Mouse (Mus musculus) E14TG2a.4 (cell line): ENCODE results near the gene Zbtb37.
"Not testable (repeated sequence)": the region's sequence is repeated elsewhere in the genome, so short reads cannot be mapped to it uniquely, and the experiment has no call there.

Experiments
- H3K27me3 ChIP-seq: 2 replicates; pipeline ENCODE4 v1.6.1; 2014; ENCODE audit warnings: low read length, control low read depth; ENCODE audit not compliant: insufficient read depth
- H3K36me3 ChIP-seq: 2 replicates; pipeline ENCODE4 v1.6.1; 2014; ENCODE audit warnings: low read length, control low read depth; ENCODE audit not compliant: insufficient read depth
- H3K4me1 ChIP-seq: replicated peaks from 2 replicates; pipeline ENCODE4 v1.6.1; 2014; ENCODE audit warnings: low read depth, low read length, control low read depth
- H3K4me3 ChIP-seq: replicated peaks from 2 replicates; pipeline ENCODE4 v1.5.1; 2014; ENCODE audit warnings: mild to moderate bottlenecking, low read length
- H3K9me3 ChIP-seq: 2 replicates; pipeline ENCODE4 v1.6.1; 2014; ENCODE audit warnings: low read length, control low read depth
- CTCF ChIP-seq: conservative IDR thresholded peaks from 2 replicates; pipeline ENCODE4 v1.5.1; 2014; ENCODE audit warnings: low read length
- NANOG ChIP-seq: IDR thresholded peaks from 2 replicates; pipeline ENCODE4 v1.6.1; 2014; ENCODE audit warnings: borderline replicate concordance, low read length, mixed read lengths
- POU5F1 ChIP-seq: IDR thresholded peaks from 2 replicates; pipeline ENCODE4 v1.6.1; 2014; ENCODE audit warnings: low read length, borderline replicate concordance

The Zbtb37 gene

DNA sequence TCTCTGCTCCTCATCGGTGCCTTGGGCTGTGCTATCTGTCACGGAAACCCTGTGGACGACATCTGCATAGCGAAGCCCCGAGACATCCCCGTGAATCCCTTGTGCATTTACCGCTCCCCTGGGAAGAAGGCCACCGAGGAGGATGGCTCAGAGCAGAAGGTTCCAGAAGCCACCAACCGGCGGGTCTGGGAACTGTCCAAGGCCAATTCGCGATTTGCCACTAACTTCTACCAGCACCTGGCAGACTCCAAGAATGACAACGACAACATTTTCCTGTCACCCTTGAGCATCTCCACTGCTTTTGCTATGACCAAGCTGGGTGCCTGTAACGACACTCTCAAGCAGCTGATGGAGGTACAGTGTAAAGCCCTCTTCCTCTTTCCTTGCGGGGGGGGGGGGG, 45.3 kb downstream of the Zbtb37 start:
- Histone ChIP-seq H3K9me3 (no peaks in the 10 kb centered on the region), H3K4me3 (no peak overlapping the region), H3K4me1 (peaks cover 3% of the 10 kb centered on the region), H3K27me3 (no peaks in the 10 kb centered on the region; the same call in 1 of the 2 replicates), H3K36me3 (no peaks in the 10 kb centered on the region)
- TF ChIP-seq POU5F1, result no peak
- TF ChIP-seq NANOG, result no peak

DNA sequence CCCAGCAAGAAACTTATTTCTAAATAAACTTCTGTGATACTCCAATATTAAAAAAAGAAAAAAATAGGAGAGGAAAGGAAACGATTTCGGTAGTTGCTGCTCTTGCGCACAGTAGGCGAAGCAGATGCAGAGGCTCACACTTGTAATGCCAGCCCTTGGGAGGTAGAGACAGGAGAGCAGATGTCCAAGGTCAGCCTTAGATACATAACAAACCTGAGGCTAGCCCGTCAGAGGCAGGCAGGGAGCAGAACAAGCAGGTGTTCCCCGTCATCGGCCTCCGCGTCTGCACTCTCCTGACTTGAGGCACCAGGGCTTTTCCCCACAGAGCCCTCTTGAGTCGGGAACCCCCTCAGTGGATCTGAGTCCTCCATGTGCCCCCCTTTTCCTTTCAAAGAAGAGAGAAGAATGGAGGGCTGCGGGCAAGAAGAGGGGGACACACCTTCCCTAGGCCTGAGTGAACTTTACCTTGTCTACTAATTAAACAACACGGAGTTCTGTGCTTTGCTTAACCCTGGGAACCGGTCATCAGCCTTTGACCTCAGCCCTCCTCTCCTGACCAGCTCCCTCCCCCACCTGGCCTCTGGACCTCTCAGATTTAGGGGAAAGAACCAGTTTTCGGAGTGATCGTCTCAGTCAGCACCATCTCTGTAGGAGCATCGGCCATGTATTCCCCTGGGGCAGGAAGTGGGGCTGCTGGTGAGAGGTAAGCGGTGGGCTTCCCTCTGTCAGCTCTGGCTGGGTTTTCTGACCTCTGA, 47.6 kb downstream of the Zbtb37 start:
- Histone ChIP-seq H3K4me1 (no peaks in the 10 kb centered on the region; the same call in 1 of the 2 replicates), H3K4me3 (no peak overlapping the region), H3K27me3 (no peaks in the 10 kb centered on the region; the same call in 1 of the 2 replicates), H3K9me3 (no peaks in the 10 kb centered on the region), H3K36me3 (no peaks in the 10 kb centered on the region)
- TF ChIP-seq POU5F1 (no peak), CTCF (no peak), NANOG (no peak)

GRCm38 (mm10) chr1:160985477-160985876, 49.2 kb downstream of the Zbtb37 start:
- no peak for TF ChIP-seq NANOG
- TF ChIP-seq CTCF, result no peak
- no peak for TF ChIP-seq POU5F1

GRCm38 (mm10) chr1:160984731-160985130, 49.9 kb downstream of the Zbtb37 start:
- not testable (repeated sequence) for H3K27me3 ChIP-seq, H3K36me3 ChIP-seq, H3K4me1 ChIP-seq, H3K9me3 ChIP-seq, H3K4me3 ChIP-seq

More at GRCm38 (mm10) chr1:160985477-160985876, 49.2 kb downstream of the Zbtb37 start:
- Histone ChIP-seq H3K9me3 (no peaks in the 10 kb centered on the region), H3K27me3 (no peaks in the 10 kb centered on the region; the same call in 1 of the 2 replicates), H3K4me3 (no peak overlapping the region), H3K36me3 (no peaks in the 10 kb centered on the region), H3K4me1 (no peaks in the 10 kb centered on the region; the same call in 1 of the 2 replicates)

GRCm38 (mm10) chr1:160982887-160983286, 51.8 kb downstream of the Zbtb37 start:
- no peaks in the 10 kb centered on the region; the same call in 1 of the 2 replicates for H3K4me1 ChIP-seq
- no peaks in the 10 kb centered on the region for H3K36me3 ChIP-seq
- H3K4me3 ChIP-seq, result no peak overlapping the region
- TF ChIP-seq NANOG (no peak), POU5F1 (no peak), CTCF (no peak)
- no peaks in the 10 kb centered on the region for H3K9me3 ChIP-seq
- H3K27me3 ChIP-seq, result no peaks in the 10 kb centered on the region; the same call in 1 of the 2 replicates

DNA sequence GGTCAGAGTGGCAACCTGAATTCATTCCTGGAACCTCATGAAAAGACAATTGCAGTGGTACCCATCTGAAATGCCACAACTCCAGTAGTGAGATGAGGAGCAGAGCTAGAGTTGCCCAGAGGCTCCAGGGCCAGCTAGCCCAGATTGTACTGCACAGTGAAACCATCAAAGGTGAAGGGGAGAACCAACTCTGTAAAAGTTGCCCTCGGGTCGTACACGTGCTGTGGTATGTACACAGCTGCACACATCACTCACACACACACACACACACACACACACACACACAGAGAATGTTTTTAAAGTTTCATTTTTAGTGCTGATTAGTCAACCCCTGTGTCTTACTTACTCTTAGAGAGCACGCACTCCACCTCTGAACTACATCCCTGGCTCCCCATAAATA, 53.3 kb downstream of the Zbtb37 start:
- no peak for TF ChIP-seq POU5F1
- no peak for TF ChIP-seq NANOG
- TF ChIP-seq CTCF, result no peak
- H3K4me1 ChIP-seq, result peaks cover 6% of the 10 kb centered on the region; the same call in 1 of the 2 replicates
- no peak overlapping the region for H3K4me3 ChIP-seq
- no peaks in the 10 kb centered on the region for H3K27me3 ChIP-seq
- no peaks in the 10 kb centered on the region for H3K9me3 ChIP-seq
- no peaks in the 10 kb centered on the region for H3K36me3 ChIP-seq

GRCm38 (mm10) chr1:160980537-160981234, 54.0 kb downstream of the Zbtb37 start:
- Histone ChIP-seq H3K4me3 (no peak overlapping the region), H3K9me3 (no peaks in the 10 kb centered on the region), H3K27me3 (no peaks in the 10 kb centered on the region), H3K4me1 (peaks cover 6% of the 10 kb centered on the region; the same call in 1 of the 2 replicates), H3K36me3 (no peaks in the 10 kb centered on the region)
- no peak for TF ChIP-seq NANOG
- TF ChIP-seq POU5F1, result no peak
- no peak for TF ChIP-seq CTCF

GRCm38 (mm10) chr1:160980021-160980420, 54.6 kb downstream of the Zbtb37 start:
- H3K4me3 ChIP-seq, result no peak overlapping the region
- H3K4me1 ChIP-seq, result peaks cover 7% of the 10 kb centered on the region; the same call in 1 of the 2 replicates
- peaks cover 3% of the 10 kb centered on the region; the same call in 1 of the 2 replicates for H3K36me3 ChIP-seq
- H3K9me3 ChIP-seq, result no peaks in the 10 kb centered on the region
- TF ChIP-seq POU5F1 (no peak), CTCF (no peak), NANOG (no peak)
- H3K27me3 ChIP-seq, result no peaks in the 10 kb centered on the region
